Mouse (Mus musculus): ENCODE results near the gene C77080. TPM values are rescaled to one million over a fixed set of nuclear protein-coding genes. Genes with fewer than 3 reads are reported as not detected.

The C77080 gene
- polyA plus RNA-seq, 1 experiment from 2014 or later = 3.7 TPM

- no peak overlapping the region for H3K27ac ChIP-seq (replicated peaks; ENCODE audit: low read depth, low read length)
- no peak overlapping the region for H3K9ac ChIP-seq (ENCODE audit: low read length)
- ATAC-seq (ENCODE audit: insufficient number of reproducible peaks, low FRiP score, low TSS enrichment, low read depth) = 0 out of 2 replicates have a peak, but pooled peaks have one; percentile 15
These were observed 10.3 kb downstream of the C77080 start for GRCm38 (mm10) chr4:129250759-129251481.

GRCm38 (mm10) chr4:129249288-129249687 lies 11.9 kb downstream of the C77080 start:
- Histone ChIP-seq H3K9ac (ENCODE audit: low read length) (no peak overlapping the region), H3K4me3 (ENCODE audit: low read depth, low read length) (no peak overlapping the region), H3K27me3 (ENCODE audit: control insufficient read depth, insufficient read depth, low read length) (peaks cover 42% of the 10 kb centered on the region), H3K4me1 (ENCODE audit: control insufficient read depth, insufficient read depth, low read length) (peaks cover 11% of the 10 kb centered on the region), H3K4me2 (ENCODE audit: low read depth, severe bottlenecking) (no peak overlapping the region), H3K27ac (replicated peaks; ENCODE audit: low read depth, low read length) (no peak overlapping the region), H3K36me3 (ENCODE audit: control insufficient read depth, insufficient read depth, low read length) (no peaks in the 10 kb centered on the region), H3K9me3 (ENCODE audit: control insufficient read depth, low read length) (no peaks in the 10 kb centered on the region)
- WGBS = 23% methylated on average over 7 of the region's 7 CpGs
- no peak for DNase-seq (ENCODE audit: low spot score)
- ATAC-seq (ENCODE audit: insufficient number of reproducible peaks, low FRiP score, low TSS enrichment, low read depth) = no peak

More at GRCm38 (mm10) chr4:129250759-129251481, 10.3 kb downstream of the C77080 start:
- Histone ChIP-seq H3K4me1 (ENCODE audit: control insufficient read depth, insufficient read depth, low read length) (peaks cover 11% of the 10 kb centered on the region), H3K4me3 (ENCODE audit: low read depth, low read length) (peak overlapping the region; percentile 5; the same call in 1 of the 2 replicates), H3K9me3 (ENCODE audit: control insufficient read depth, low read length) (no peaks in the 10 kb centered on the region), H3K27me3 (ENCODE audit: control insufficient read depth, insufficient read depth, low read length) (peaks cover 39% of the 10 kb centered on the region), H3K4me2 (ENCODE audit: low read depth, severe bottlenecking) (peak overlapping the region; percentile 30; the same call in 1 of the 2 replicates), H3K36me3 (ENCODE audit: control insufficient read depth, insufficient read depth, low read length) (no peaks in the 10 kb centered on the region)
- no peak for DNase-seq (ENCODE audit: low spot score)
- WGBS = 19% methylated on average over 15 of the region's 15 CpGs

- no peaks in the 10 kb centered on the region for H3K36me3 ChIP-seq (ENCODE audit: control insufficient read depth, insufficient read depth, low read length)
- WGBS = under 1% methylated on average over 34 of the region's 74 CpGs
- no peaks in the 10 kb centered on the region for H3K9me3 ChIP-seq (ENCODE audit: control insufficient read depth, low read length)
- peaks cover 11% of the 10 kb centered on the region for H3K4me1 ChIP-seq (ENCODE audit: control insufficient read depth, insufficient read depth, low read length)
- peaks cover 42% of the 10 kb centered on the region for H3K27me3 ChIP-seq (ENCODE audit: control insufficient read depth, insufficient read depth, low read length)
- DNase-seq (ENCODE audit: low spot score) = peak; percentile 42
- peak overlapping the region; percentile 100 for H3K4me2 ChIP-seq (ENCODE audit: low read depth, severe bottlenecking)
- ATAC-seq (ENCODE audit: insufficient number of reproducible peaks, low FRiP score, low TSS enrichment, low read depth) = no peak
- H3K27ac ChIP-seq (replicated peaks; ENCODE audit: low read depth, low read length) = no peak overlapping the region
- H3K4me3 ChIP-seq (ENCODE audit: low read depth, low read length) = peak overlapping the region; percentile 49
- peak overlapping the region; percentile 68 for H3K9ac ChIP-seq (ENCODE audit: low read length)
These were observed 12.9 kb downstream of the C77080 start for GRCm38 (mm10) chr4:129248243-129248767.

GRCm38 (mm10) chr4:129247381-129248242 lies 13.6 kb downstream of the C77080 start:
- Histone ChIP-seq H3K4me1 (ENCODE audit: control insufficient read depth, insufficient read depth, low read length) (peaks cover 11% of the 10 kb centered on the region), H3K36me3 (ENCODE audit: control insufficient read depth, insufficient read depth, low read length) (no peaks in the 10 kb centered on the region), H3K27ac (replicated peaks; ENCODE audit: low read depth, low read length) (no peak overlapping the region), H3K4me2 (ENCODE audit: low read depth, severe bottlenecking) (peak overlapping the region; percentile 100), H3K9ac (ENCODE audit: low read length) (peak overlapping the region; percentile 68), H3K9me3 (ENCODE audit: control insufficient read depth, low read length) (no peaks in the 10 kb centered on the region), H3K4me3 (ENCODE audit: low read depth, low read length) (peak overlapping the region; percentile 49), H3K27me3 (ENCODE audit: control insufficient read depth, insufficient read depth, low read length) (peaks cover 42% of the 10 kb centered on the region)
- no peak for DNase-seq (ENCODE audit: low spot score)
- ATAC-seq (ENCODE audit: insufficient number of reproducible peaks, low FRiP score, low TSS enrichment, low read depth) = no peak
- 9% methylated on average over 24 of the region's 24 CpGs for WGBS

- H3K9me3 ChIP-seq (ENCODE audit: control insufficient read depth, low read length) = no peaks in the 10 kb centered on the region
- no peak overlapping the region for H3K4me2 ChIP-seq (ENCODE audit: low read depth, severe bottlenecking)
- ATAC-seq (ENCODE audit: insufficient number of reproducible peaks, low FRiP score, low TSS enrichment, low read depth) (no peak), DNase-seq (ENCODE audit: low spot score) (no peak)
- no peaks in the 10 kb centered on the region for H3K36me3 ChIP-seq (ENCODE audit: control insufficient read depth, insufficient read depth, low read length)
- no peak overlapping the region for H3K4me3 ChIP-seq (ENCODE audit: low read depth, low read length)
- no peak overlapping the region for H3K27ac ChIP-seq (replicated peaks; ENCODE audit: low read depth, low read length)
- peaks cover 15% of the 10 kb centered on the region for H3K4me1 ChIP-seq (ENCODE audit: control insufficient read depth, insufficient read depth, low read length)
- no peak overlapping the region for H3K9ac ChIP-seq (ENCODE audit: low read length)
- 37% methylated on average over 15 of the region's 15 CpGs for WGBS
- H3K27me3 ChIP-seq (ENCODE audit: control insufficient read depth, insufficient read depth, low read length) = peaks cover 42% of the 10 kb centered on the region
These were observed 14.6 kb downstream of the C77080 start for GRCm38 (mm10) chr4:129246360-129247301.

GRCm38 (mm10) chr4:129244802-129245201 lies 16.4 kb downstream of the C77080 start:
- Histone ChIP-seq H3K4me3 (ENCODE audit: low read depth, low read length) (no peak overlapping the region), H3K27me3 (ENCODE audit: control insufficient read depth, insufficient read depth, low read length) (peaks cover 37% of the 10 kb centered on the region), H3K27ac (replicated peaks; ENCODE audit: low read depth, low read length) (no peak overlapping the region), H3K36me3 (ENCODE audit: control insufficient read depth, insufficient read depth, low read length) (no peaks in the 10 kb centered on the region), H3K4me1 (ENCODE audit: control insufficient read depth, insufficient read depth, low read length) (peaks cover 7% of the 10 kb centered on the region), H3K9me3 (ENCODE audit: control insufficient read depth, low read length) (no peaks in the 10 kb centered on the region), H3K9ac (ENCODE audit: low read length) (no peak overlapping the region), H3K4me2 (ENCODE audit: low read depth, severe bottlenecking) (no peak overlapping the region)
- WGBS = 72% methylated on average over 4 of the region's 4 CpGs
- ATAC-seq (ENCODE audit: insufficient number of reproducible peaks, low FRiP score, low TSS enrichment, low read depth) = no peak
- no peak for DNase-seq (ENCODE audit: low spot score)

- Histone ChIP-seq H3K27ac (replicated peaks; ENCODE audit: low read depth, low read length) (no peak overlapping the region), H3K9me3 (ENCODE audit: control insufficient read depth, low read length) (no peaks in the 10 kb centered on the region), H3K9ac (ENCODE audit: low read length) (no peak overlapping the region), H3K36me3 (ENCODE audit: control insufficient read depth, insufficient read depth, low read length) (no peaks in the 10 kb centered on the region), H3K4me1 (ENCODE audit: control insufficient read depth, insufficient read depth, low read length) (peaks cover 7% of the 10 kb centered on the region), H3K27me3 (ENCODE audit: control insufficient read depth, insufficient read depth, low read length) (peaks cover 20% of the 10 kb centered on the region), H3K4me2 (ENCODE audit: low read depth, severe bottlenecking) (no peak overlapping the region), H3K4me3 (ENCODE audit: low read depth, low read length) (no peak overlapping the region)
- no peak for DNase-seq (ENCODE audit: low spot score)
- 17% methylated on average over 4 of the region's 4 CpGs for WGBS
- no peak for ATAC-seq (ENCODE audit: insufficient number of reproducible peaks, low FRiP score, low TSS enrichment, low read depth)
These were observed 18.4 kb downstream of the C77080 start for GRCm38 (mm10) chr4:129242761-129243160.
